Mouse (Mus musculus): ENCODE data around the gene Cobll1. TPM values are rescaled to one million over a fixed set of nuclear protein-coding genes. Genes with fewer than 3 reads are reported as not detected.
"Not testable (repeated sequence)": the region's sequence is repeated elsewhere in the genome, so short reads cannot be mapped to it uniquely, and the experiment has no call there.

The Cobll1 gene
- polyA plus RNA-seq (2015; fragmentation: Nextera tagmentation; extraction: Ambion mirVana), result 4.4 TPM in 2 replicates

- under 1% methylated on average over 34 of the region's 37 CpGs for WGBS
- Histone ChIP-seq H3K4me2 (peak within 1 kb of the TSS; percentile 96), H3K4me1 (peaks cover 10% of the 10 kb centered on the region), H3K4me3 (peak within 1 kb of the TSS; percentile 72), H3K27ac (peak within 1 kb of the TSS; percentile 81), H3K9me3 (no peaks in the 10 kb centered on the region), H3K9ac (peak within 1 kb of the TSS; percentile 69), H3K27me3 (0 out of 2 replicates have a peak, but pooled peaks cover 8% of the 10 kb centered on the region), H3K36me3 (no peaks in the 10 kb centered on the region)
- ATAC-seq (ENCODE audit: insufficient number of reproducible peaks, low FRiP score, low TSS enrichment, low read depth), result peak; percentile 68; the same call in 1 of the 2 replicates
Measured at GRCm38 (mm10) chr2:65238964-65239570, at the start of gene Cobll1. Gene Cobll1 (minus strand): TSS chr2:65239403.

GRCm38 (mm10) chr2:65288696-65289095 lies 49.5 kb upstream of the Cobll1 start:
- no peaks in the 10 kb centered on the region for H3K9me3 ChIP-seq
- H3K9ac ChIP-seq, result no peak overlapping the region
- H3K4me1 ChIP-seq, result peaks cover 6% of the 10 kb centered on the region; the same call in 1 of the 2 replicates
- no peak overlapping the region for H3K4me3 ChIP-seq
- no peaks in the 10 kb centered on the region for H3K27me3 ChIP-seq
- 59% methylated on average over 1 of the region's 1 CpGs for WGBS
- no peak for ATAC-seq (ENCODE audit: insufficient number of reproducible peaks, low FRiP score, low TSS enrichment, low read depth)
- H3K36me3 ChIP-seq, result no peaks in the 10 kb centered on the region
- no peak overlapping the region for H3K27ac ChIP-seq
- H3K4me2 ChIP-seq, result no peak overlapping the region

DNA sequence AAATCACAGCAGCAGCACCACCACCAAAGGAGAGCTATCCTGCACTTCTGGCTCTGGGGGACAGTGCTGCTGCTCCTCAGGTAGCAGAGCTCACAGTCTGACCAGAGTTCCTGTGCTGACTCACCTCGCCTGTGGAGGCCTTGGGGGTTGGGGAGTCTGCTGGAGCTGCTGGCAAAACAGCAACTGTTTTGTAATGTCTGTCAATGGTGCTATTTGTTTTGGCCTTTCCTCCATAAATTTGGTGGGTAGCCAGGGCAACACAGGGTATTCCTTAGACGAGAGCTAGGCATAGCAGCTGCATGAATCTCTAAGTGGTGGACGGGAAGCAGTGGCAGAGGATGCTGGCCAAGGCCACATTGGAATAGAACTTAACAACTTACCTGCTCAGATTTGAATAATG lies 46.2 kb upstream of the Cobll1 start:
- WGBS, result 42% methylated on average over 3 of the region's 3 CpGs
- Histone ChIP-seq H3K9me3 (no peaks in the 10 kb centered on the region), H3K4me2 (no peak overlapping the region), H3K9ac (no peak overlapping the region), H3K36me3 (no peaks in the 10 kb centered on the region), H3K4me1 (peaks cover 6% of the 10 kb centered on the region; the same call in 1 of the 2 replicates), H3K4me3 (no peak overlapping the region), H3K27me3 (no peaks in the 10 kb centered on the region), H3K27ac (no peak overlapping the region)
- no peak for ATAC-seq (ENCODE audit: insufficient number of reproducible peaks, low FRiP score, low TSS enrichment, low read depth)

- no peak overlapping the region for H3K9ac ChIP-seq
- peaks cover 6% of the 10 kb centered on the region; the same call in 1 of the 2 replicates for H3K4me1 ChIP-seq
- 83% methylated on average over 6 of the region's 6 CpGs for WGBS
- H3K4me2 ChIP-seq, result no peak overlapping the region
- no peak for ATAC-seq (ENCODE audit: insufficient number of reproducible peaks, low FRiP score, low TSS enrichment, low read depth)
- H3K27ac ChIP-seq, result no peak overlapping the region
- H3K9me3 ChIP-seq, result no peaks in the 10 kb centered on the region
- no peaks in the 10 kb centered on the region for H3K27me3 ChIP-seq
- H3K4me3 ChIP-seq, result no peak overlapping the region
- H3K36me3 ChIP-seq, result no peaks in the 10 kb centered on the region
Measured at GRCm38 (mm10) chr2:65282979-65283378, 43.8 kb upstream of the Cobll1 start.

- Histone ChIP-seq H3K27ac (no peak overlapping the region), H3K4me1 (no peaks in the 10 kb centered on the region), H3K4me3 (no peak overlapping the region), H3K9me3 (no peaks in the 10 kb centered on the region), H3K36me3 (no peaks in the 10 kb centered on the region), H3K4me2 (no peak overlapping the region), H3K27me3 (no peaks in the 10 kb centered on the region), H3K9ac (no peak overlapping the region)
- ATAC-seq (ENCODE audit: insufficient number of reproducible peaks, low FRiP score, low TSS enrichment, low read depth), result no peak
- 29% methylated on average over 4 of the region's 4 CpGs for WGBS
Measured at GRCm38 (mm10) chr2:65279029-65279690, 40.0 kb upstream of the Cobll1 start.

GRCm38 (mm10) chr2:65275443-65276061 lies 36.3 kb upstream of the Cobll1 start:
- WGBS, result 43% methylated on average over 6 of the region's 6 CpGs
- ATAC-seq (ENCODE audit: insufficient number of reproducible peaks, low FRiP score, low TSS enrichment, low read depth), result no peak
- no peak overlapping the region for H3K4me2 ChIP-seq
- H3K27ac ChIP-seq, result no peak overlapping the region
- H3K4me3 ChIP-seq, result no peak overlapping the region
- H3K9ac ChIP-seq, result no peak overlapping the region
- H3K36me3 ChIP-seq, result no peaks in the 10 kb centered on the region
- H3K4me1 ChIP-seq, result no peaks in the 10 kb centered on the region
- no peaks in the 10 kb centered on the region for H3K9me3 ChIP-seq
- H3K27me3 ChIP-seq, result no peaks in the 10 kb centered on the region

DNA sequence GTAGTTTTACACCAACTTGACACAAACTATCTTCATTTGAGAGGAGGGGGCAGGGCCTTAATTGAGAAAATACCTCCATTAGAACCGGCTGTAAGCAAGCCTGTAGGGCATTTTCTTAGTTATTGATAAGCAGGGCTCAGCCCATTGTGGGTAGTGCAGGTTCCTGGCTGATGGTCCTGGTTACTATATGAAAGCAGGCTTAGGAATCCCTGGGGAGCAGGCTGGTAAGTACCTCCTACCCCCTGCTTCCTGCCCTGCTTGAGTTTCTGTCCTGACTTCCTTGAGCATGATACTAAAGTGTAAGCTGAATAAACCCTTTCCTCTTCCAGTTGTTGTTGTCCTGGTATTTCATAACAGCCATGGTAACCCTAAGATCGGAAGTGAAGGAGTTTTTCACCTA lies 34.7 kb upstream of the Cobll1 start:
- no peak for ATAC-seq (ENCODE audit: insufficient number of reproducible peaks, low FRiP score, low TSS enrichment, low read depth)
- WGBS, result 42% methylated on average over 2 of the region's 2 CpGs

DNA sequence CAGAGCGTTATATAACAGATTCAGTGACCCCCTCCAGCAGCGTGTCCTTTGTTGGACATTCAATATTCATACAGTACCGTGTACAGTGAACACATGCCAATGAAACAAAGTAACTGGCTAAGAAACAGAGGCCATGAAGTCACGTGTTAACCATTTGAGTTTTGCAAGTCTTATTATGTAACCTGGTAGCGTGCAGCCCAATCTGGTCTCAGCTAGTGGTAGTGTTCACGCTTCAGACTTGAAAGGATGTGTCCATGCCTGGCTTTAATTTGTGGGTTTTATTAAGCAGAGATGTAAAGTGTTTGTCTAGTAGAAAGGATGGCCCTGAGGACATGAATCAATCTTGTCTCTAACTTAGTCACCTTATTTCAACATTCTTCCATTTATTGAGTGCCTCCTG lies 29.5 kb upstream of the Cobll1 start:
- Histone ChIP-seq H3K4me2 (no peak overlapping the region), H3K9ac (no peak overlapping the region), H3K9me3 (no peaks in the 10 kb centered on the region), H3K36me3 (no peaks in the 10 kb centered on the region), H3K4me1 (no peaks in the 10 kb centered on the region), H3K4me3 (no peak overlapping the region), H3K27ac (no peak overlapping the region), H3K27me3 (no peaks in the 10 kb centered on the region)
- 62% methylated on average over 6 of the region's 6 CpGs for WGBS
- ATAC-seq (ENCODE audit: insufficient number of reproducible peaks, low FRiP score, low TSS enrichment, low read depth), result no peak

More for the DNA sequence above, 34.7 kb upstream of the Cobll1 start:
- H3K9ac ChIP-seq, result no peak overlapping the region
- no peaks in the 10 kb centered on the region for H3K4me1 ChIP-seq
- no peak overlapping the region for H3K27ac ChIP-seq
- no peaks in the 10 kb centered on the region for H3K27me3 ChIP-seq
- no peak overlapping the region for H3K4me3 ChIP-seq
- no peaks in the 10 kb centered on the region for H3K9me3 ChIP-seq
- H3K36me3 ChIP-seq, result no peaks in the 10 kb centered on the region
- H3K4me2 ChIP-seq, result no peak overlapping the region

DNA sequence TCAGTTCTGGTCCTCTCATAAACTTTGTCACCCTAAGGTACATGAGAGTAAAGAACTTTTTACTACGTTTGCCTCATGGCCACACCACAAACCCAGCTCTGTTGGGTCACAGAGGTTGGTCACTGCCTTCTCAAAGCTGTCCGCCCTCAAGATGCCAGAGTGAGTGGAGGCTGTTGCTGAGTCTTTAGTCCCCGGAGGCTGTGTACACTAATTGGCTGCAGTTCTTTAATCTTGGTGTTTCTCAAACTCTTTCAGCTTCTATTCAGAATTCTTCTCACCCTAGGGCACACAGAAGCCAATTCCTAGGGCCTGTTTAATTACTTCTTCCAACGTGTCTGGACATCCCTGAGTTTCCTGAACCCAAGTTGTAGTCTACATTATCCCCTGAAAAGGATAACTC lies 28.6 kb upstream of the Cobll1 start:
- Histone ChIP-seq H3K27ac (no peak overlapping the region), H3K9ac (no peak overlapping the region), H3K27me3 (no peaks in the 10 kb centered on the region), H3K36me3 (no peaks in the 10 kb centered on the region), H3K4me2 (no peak overlapping the region), H3K9me3 (no peaks in the 10 kb centered on the region), H3K4me1 (no peaks in the 10 kb centered on the region), H3K4me3 (no peak overlapping the region)
- WGBS, result 27% methylated on average over 4 of the region's 4 CpGs
- ATAC-seq (ENCODE audit: insufficient number of reproducible peaks, low FRiP score, low TSS enrichment, low read depth), result no peak

DNA sequence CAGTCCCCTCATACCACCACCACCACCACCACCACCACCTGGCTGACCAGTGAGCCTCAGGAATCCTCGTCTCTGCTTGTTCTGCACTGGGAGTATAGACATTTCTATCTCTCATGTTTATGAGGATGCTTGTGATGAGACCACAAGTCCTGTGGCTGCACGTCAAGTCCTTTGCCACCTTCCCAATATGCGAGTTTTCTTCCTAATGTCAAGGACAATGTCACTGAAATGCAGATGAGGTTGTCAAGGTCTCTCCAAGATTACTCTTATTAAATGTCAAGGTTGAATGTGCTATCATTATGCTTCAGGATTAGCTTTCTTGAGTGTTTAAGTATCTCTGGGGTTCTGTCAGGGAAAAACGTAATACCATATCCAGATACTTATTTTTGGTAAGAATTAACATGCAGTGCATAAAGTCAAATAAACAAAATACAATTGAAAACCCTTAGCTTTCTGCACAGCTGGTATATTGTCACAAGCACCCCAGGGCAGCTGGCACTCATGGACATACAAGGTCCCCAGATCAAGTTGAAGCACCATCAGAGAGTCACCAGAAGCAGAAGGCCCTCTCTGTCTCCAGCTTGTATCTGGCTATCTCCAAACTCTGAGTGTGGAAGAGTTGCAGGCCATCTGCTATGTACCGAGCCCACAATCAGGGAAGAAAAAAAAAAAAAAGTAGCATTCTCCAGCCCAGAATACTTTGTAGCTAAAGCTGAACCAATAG lies 27.5 kb upstream of the Cobll1 start:
- Histone ChIP-seq H3K27ac (no peak overlapping the region), H3K4me1 (no peaks in the 10 kb centered on the region), H3K36me3 (no peaks in the 10 kb centered on the region), H3K4me2 (no peak overlapping the region), H3K27me3 (no peaks in the 10 kb centered on the region), H3K9ac (no peak overlapping the region), H3K9me3 (no peaks in the 10 kb centered on the region), H3K4me3 (no peak overlapping the region)
- 88% methylated on average over 5 of the region's 5 CpGs for WGBS
- ATAC-seq (ENCODE audit: insufficient number of reproducible peaks, low FRiP score, low TSS enrichment, low read depth), result no peak

DNA sequence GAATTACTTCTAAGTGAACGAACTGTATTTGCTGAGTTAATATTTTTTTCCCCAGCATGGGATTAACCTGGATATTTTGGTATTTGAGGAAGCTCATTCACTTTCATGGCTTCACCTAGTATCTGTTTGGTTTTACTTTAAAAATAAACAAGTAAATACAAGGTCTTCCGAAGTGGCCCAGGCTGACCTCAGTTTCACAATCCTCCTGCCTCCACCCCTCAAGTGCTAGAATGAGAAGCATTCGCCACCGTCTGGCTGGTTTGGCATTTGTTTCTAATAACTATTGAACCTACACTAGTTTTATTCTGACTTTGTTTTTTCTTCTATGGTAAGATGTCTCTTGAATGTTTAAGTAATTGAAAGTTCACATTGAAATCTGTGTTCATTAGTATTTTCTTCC lies 23.0 kb upstream of the Cobll1 start:
- H3K4me1 ChIP-seq, result no peaks in the 10 kb centered on the region
- H3K27me3 ChIP-seq, result no peaks in the 10 kb centered on the region
- ATAC-seq (ENCODE audit: insufficient number of reproducible peaks, low FRiP score, low TSS enrichment, low read depth), result no peak
- H3K36me3 ChIP-seq, result no peaks in the 10 kb centered on the region
- no peak overlapping the region for H3K4me2 ChIP-seq
- WGBS, result 73% methylated on average over 4 of the region's 4 CpGs
- H3K27ac ChIP-seq, result no peak overlapping the region
- no peak overlapping the region for H3K9ac ChIP-seq
- H3K4me3 ChIP-seq, result no peak overlapping the region
- H3K9me3 ChIP-seq, result no peaks in the 10 kb centered on the region

- not testable (repeated sequence) for H3K27ac ChIP-seq; H3K4me3 ChIP-seq; H3K4me2 ChIP-seq; ATAC-seq (ENCODE audit: insufficient number of reproducible peaks, low FRiP score, low TSS enrichment, low read depth); H3K9me3 ChIP-seq; H3K9ac ChIP-seq; H3K27me3 ChIP-seq; H3K36me3 ChIP-seq; H3K4me1 ChIP-seq
- WGBS, result 62% methylated on average over 6 of the region's 6 CpGs
Measured at GRCm38 (mm10) chr2:65260828-65261227, 21.6 kb upstream of the Cobll1 start.
